Mouse (Mus musculus): Measurements from ENCODE around the gene Galnt7.
"Not testable (repeated sequence)": the region's sequence is repeated elsewhere in the genome, so short reads cannot be mapped to it uniquely, and the experiment has no call there.

- TF ChIP-seq CTCF (IDR thresholded peaks at IDR 0.05; ENCODE audit: low read depth, low read length); POLR2A (IDR thresholded peaks at IDR 0.05; ENCODE audit: extremely low read depth, insufficient read depth, low read length): not testable (repeated sequence)
Observed at GRCm38 (mm10) chr8:57505500-57505899, 147.3 kb downstream of the Galnt7 start.
